Mouse (Mus musculus) layer of hippocampus, adult 9-11 months (tissue): Measurements from ENCODE around the gene Klk1b5.

Experiments used
- DNase-seq: peaks from one replicate; pipeline ENCODE4 v3.0.0; 2022

The Klk1b5 gene

GRCm38 (mm10) chr7:44254930-44255329 is 39.2 kb downstream of the Klk1b5 start:
- DNase-seq: no peak

- no peak for DNase-seq
Observed at GRCm38 (mm10) chr7:44257278-44257677, 41.5 kb downstream of the Klk1b5 start, which contains the start of gene Acp4. TSS of gene Acp4 (minus strand) at chr7:44257378.

- no peak for DNase-seq
Observed at GRCm38 (mm10) chr7:44260410-44260809, 44.7 kb downstream of the Klk1b5 start.

- DNase-seq: no peak
Observed at GRCm38 (mm10) chr7:44261147-44261546, 45.4 kb downstream of the Klk1b5 start, which contains the start of gene Gm15517. TSS of gene Gm15517 (plus strand) at chr7:44261447.

GRCm38 (mm10) chr7:44262791-44263643 is 47.3 kb downstream of the Klk1b5 start:
- DNase-seq: peak; percentile 92

GRCm38 (mm10) chr7:44268117-44268516 is 52.4 kb downstream of the Klk1b5 start:
- no peak for DNase-seq

GRCm38 (mm10) chr7:44269397-44269796 is 53.7 kb downstream of the Klk1b5 start:
- no peak for DNase-seq
